Mouse (Mus musculus) liver, embryonic 16.5 days (tissue): ENCODE measurements around the gene Gm17324. TPM values are rescaled to one million over a fixed set of nuclear protein-coding genes. Genes with fewer than 3 reads are reported as not detected.

Experiments
- ATAC-seq: fragments of 200-750 bp; cut with Nextera tagmentation; 2 replicates; pipeline ENCODE4 v1.8.0; 2017; ENCODE audit warnings: low read depth, mild to moderate bottlenecking, moderate number of reproducible peaks, moderate library complexity
- H3K27ac ChIP-seq: fragments of 300-500 bp; sonication (generic); 2 replicates; pipeline ENCODE4 v1.5.1; 2014; ENCODE audit warnings: mild to moderate bottlenecking, low read length
- H3K27me3 ChIP-seq: fragments of 300-500 bp; sonication (generic); 2 replicates; pipeline ENCODE4 v1.6.1; 2014; ENCODE audit warnings: low read depth, low read length, mixed read lengths; ENCODE audit not compliant: control insufficient read depth, insufficient read depth
- H3K36me3 ChIP-seq: fragments of 300-500 bp; sonication (generic); 2 replicates; pipeline ENCODE4 v1.6.1; 2014; ENCODE audit warnings: mild to moderate bottlenecking; ENCODE audit not compliant: control insufficient read depth, insufficient read depth
- H3K4me1 ChIP-seq: fragments of 300-500 bp; sonication (generic); 2 replicates; pipeline ENCODE4 v1.6.1; 2014; ENCODE audit warnings: low read depth, low read length, mixed read lengths; ENCODE audit not compliant: control insufficient read depth
- H3K4me2 ChIP-seq: fragments of 300-500 bp; sonication (generic); 2 replicates; pipeline ENCODE4 v1.6.1; 2014; ENCODE audit warnings: low read depth, low read length, mixed read lengths
- H3K4me3 ChIP-seq: fragments of 300-500 bp; sonication (generic); 2 replicates; pipeline ENCODE4 v1.5.1; 2014; ENCODE audit warnings: low read depth, mild to moderate bottlenecking, low read length
- H3K9ac ChIP-seq: fragments of 300-500 bp; sonication (generic); 2 replicates; pipeline ENCODE4 v1.6.1; 2014; ENCODE audit warnings: low read depth, low read length
- H3K9me3 ChIP-seq: fragments of 300-500 bp; sonication (generic); replicated peaks from 2 replicates; pipeline ENCODE4 v1.6.1; 2016; ENCODE audit warnings: low read length; ENCODE audit not compliant: control insufficient read depth
- WGBS: fragments of 180-500 bp; shearing (Covaris S2); extraction: QIAGEN DNeasy Blood & Tissue Kit; methylation state at CpG from one replicate; pipeline ENCODE4 v1.1.7; 2014; ENCODE audit not compliant: insufficient replicate concordance; 5-methylcytosine and 5-hydroxymethylcytosine counted together
- polyA plus RNA-seq: library from polyadenylated mRNA; unstranded; fragments of >200 nt; fragmentation: Nextera tagmentation; extraction: Ambion mirVana; gene quantifications from 2 replicates; pipeline ENCODE4 v1.2.1, GENCODE M21; 2015

Gm17324 gene
- polyA plus RNA-seq, 1 experiment from 2014 or later = 0.24 TPM

- Histone ChIP-seq H3K27ac (no peak overlapping the region), H3K9me3 (no peaks in the 10 kb centered on the region), H3K36me3 (peaks cover 42% of the 10 kb centered on the region), H3K4me1 (no peaks in the 10 kb centered on the region; the same call in 1 of the 2 replicates), H3K4me3 (no peak overlapping the region), H3K27me3 (no peaks in the 10 kb centered on the region), H3K9ac (no peak overlapping the region), H3K4me2 (no peak overlapping the region)
- no peak for ATAC-seq
- WGBS = 79% methylated on average over 2 of the region's 2 CpGs
Measured at GRCm38 (mm10) chr9:78475383-78475780, 26.8 kb upstream of the Gm17324 start.

GRCm38 (mm10) chr9:78474771-78475382, 26.3 kb upstream of the Gm17324 start:
- 67% methylated on average over 5 of the region's 5 CpGs for WGBS
- H3K4me1 ChIP-seq = no peaks in the 10 kb centered on the region; the same call in 1 of the 2 replicates
- H3K27ac ChIP-seq = no peak overlapping the region
- no peaks in the 10 kb centered on the region for H3K9me3 ChIP-seq
- ATAC-seq = no peak
- no peak overlapping the region for H3K4me3 ChIP-seq
- no peak overlapping the region for H3K4me2 ChIP-seq
- H3K27me3 ChIP-seq = no peaks in the 10 kb centered on the region
- H3K9ac ChIP-seq = no peak overlapping the region
- H3K36me3 ChIP-seq = peaks cover 43% of the 10 kb centered on the region

GRCm38 (mm10) chr9:78474270-78474669, 25.7 kb upstream of the Gm17324 start:
- peaks cover 39% of the 10 kb centered on the region for H3K36me3 ChIP-seq
- no peak for ATAC-seq

GRCm38 (mm10) chr9:78473588-78473987, 25.0 kb upstream of the Gm17324 start:
- no peaks in the 10 kb centered on the region for H3K4me1 ChIP-seq
- no peak for ATAC-seq
- H3K4me2 ChIP-seq = no peak overlapping the region
- no peaks in the 10 kb centered on the region for H3K27me3 ChIP-seq
- no peak overlapping the region for H3K4me3 ChIP-seq
- no peaks in the 10 kb centered on the region for H3K9me3 ChIP-seq
- peaks cover 40% of the 10 kb centered on the region for H3K36me3 ChIP-seq
- no peak overlapping the region for H3K27ac ChIP-seq
- WGBS = 82% methylated on average over 8 of the region's 8 CpGs
- H3K9ac ChIP-seq = no peak overlapping the region

More at GRCm38 (mm10) chr9:78474270-78474669, 25.7 kb upstream of the Gm17324 start:
- 64% methylated on average over 2 of the region's 2 CpGs for WGBS
- Histone ChIP-seq H3K9me3 (no peaks in the 10 kb centered on the region), H3K4me1 (no peaks in the 10 kb centered on the region), H3K4me2 (no peak overlapping the region), H3K4me3 (no peak overlapping the region), H3K9ac (no peak overlapping the region), H3K27me3 (no peaks in the 10 kb centered on the region), H3K27ac (no peak overlapping the region)

GRCm38 (mm10) chr9:78465725-78466124, 17.1 kb upstream of the Gm17324 start:
- Histone ChIP-seq H3K9me3 (no peaks in the 10 kb centered on the region), H3K4me2 (no peak overlapping the region), H3K9ac (no peak overlapping the region), H3K27me3 (no peaks in the 10 kb centered on the region), H3K4me3 (no peak overlapping the region), H3K4me1 (no peaks in the 10 kb centered on the region), H3K27ac (no peak overlapping the region), H3K36me3 (peaks cover 51% of the 10 kb centered on the region)
- WGBS = 83% methylated on average over 3 of the region's 3 CpGs
- no peak for ATAC-seq

GRCm38 (mm10) chr9:78463337-78463736, 14.8 kb upstream of the Gm17324 start:
- Histone ChIP-seq H3K27ac (no peak overlapping the region), H3K4me1 (no peaks in the 10 kb centered on the region), H3K27me3 (no peaks in the 10 kb centered on the region), H3K9ac (no peak overlapping the region), H3K36me3 (peaks cover 56% of the 10 kb centered on the region), H3K4me3 (no peak overlapping the region), H3K4me2 (no peak overlapping the region), H3K9me3 (no peaks in the 10 kb centered on the region)
- no peak for ATAC-seq
- WGBS = 71% methylated on average over 4 of the region's 4 CpGs

- Histone ChIP-seq H3K4me3 (no peak overlapping the region), H3K27me3 (no peaks in the 10 kb centered on the region), H3K9ac (no peak overlapping the region), H3K4me1 (no peaks in the 10 kb centered on the region; the same call in 1 of the 2 replicates), H3K4me2 (no peak overlapping the region), H3K9me3 (no peaks in the 10 kb centered on the region), H3K27ac (no peak overlapping the region), H3K36me3 (peaks cover 55% of the 10 kb centered on the region)
- WGBS = 89% methylated on average over 8 of the region's 8 CpGs
- no peak for ATAC-seq
Measured at GRCm38 (mm10) chr9:78457026-78457425, 8.4 kb upstream of the Gm17324 start.

- no peak overlapping the region for H3K27ac ChIP-seq
- no peak overlapping the region for H3K9ac ChIP-seq
- WGBS = 32% methylated on average over 4 of the region's 4 CpGs
- no peak overlapping the region for H3K4me3 ChIP-seq
- H3K4me1 ChIP-seq = peaks cover 17% of the 10 kb centered on the region
- no peak for ATAC-seq
- no peaks in the 10 kb centered on the region for H3K9me3 ChIP-seq
- peaks cover 24% of the 10 kb centered on the region for H3K36me3 ChIP-seq
- H3K27me3 ChIP-seq = no peaks in the 10 kb centered on the region
- H3K4me2 ChIP-seq = no peak overlapping the region
Measured at GRCm38 (mm10) chr9:78451382-78451781, 2.8 kb upstream of the Gm17324 start.

- no peak overlapping the region for H3K4me2 ChIP-seq
- no peaks in the 10 kb centered on the region; the same call in 1 of the 2 replicates for H3K27me3 ChIP-seq
- H3K36me3 ChIP-seq = peaks cover 24% of the 10 kb centered on the region
- peaks cover 17% of the 10 kb centered on the region for H3K4me1 ChIP-seq
- H3K4me3 ChIP-seq = no peak overlapping the region
- no peaks in the 10 kb centered on the region for H3K9me3 ChIP-seq
- 58% methylated on average over 5 of the region's 5 CpGs for WGBS
- no peak overlapping the region for H3K27ac ChIP-seq
- H3K9ac ChIP-seq = no peak overlapping the region
- ATAC-seq = no peak
Measured at GRCm38 (mm10) chr9:78450404-78450803, 1.8 kb upstream of the Gm17324 start.
